Mouse (Mus musculus): ENCODE measurements around the gene Sppl2c. TPM values are rescaled to one million over a fixed set of nuclear protein-coding genes. Genes with fewer than 3 reads are reported as not detected.

Sppl2c gene
- not detected in 2 replicates for polyA plus RNA-seq (2015; fragmentation: Nextera tagmentation; extraction: Ambion mirVana)

GRCm38 (mm10) chr11:104186135-104186836, at the start of gene Sppl2c:
Gene Sppl2c, plus strand, starts transcription at chr11:104186327.

DNA sequence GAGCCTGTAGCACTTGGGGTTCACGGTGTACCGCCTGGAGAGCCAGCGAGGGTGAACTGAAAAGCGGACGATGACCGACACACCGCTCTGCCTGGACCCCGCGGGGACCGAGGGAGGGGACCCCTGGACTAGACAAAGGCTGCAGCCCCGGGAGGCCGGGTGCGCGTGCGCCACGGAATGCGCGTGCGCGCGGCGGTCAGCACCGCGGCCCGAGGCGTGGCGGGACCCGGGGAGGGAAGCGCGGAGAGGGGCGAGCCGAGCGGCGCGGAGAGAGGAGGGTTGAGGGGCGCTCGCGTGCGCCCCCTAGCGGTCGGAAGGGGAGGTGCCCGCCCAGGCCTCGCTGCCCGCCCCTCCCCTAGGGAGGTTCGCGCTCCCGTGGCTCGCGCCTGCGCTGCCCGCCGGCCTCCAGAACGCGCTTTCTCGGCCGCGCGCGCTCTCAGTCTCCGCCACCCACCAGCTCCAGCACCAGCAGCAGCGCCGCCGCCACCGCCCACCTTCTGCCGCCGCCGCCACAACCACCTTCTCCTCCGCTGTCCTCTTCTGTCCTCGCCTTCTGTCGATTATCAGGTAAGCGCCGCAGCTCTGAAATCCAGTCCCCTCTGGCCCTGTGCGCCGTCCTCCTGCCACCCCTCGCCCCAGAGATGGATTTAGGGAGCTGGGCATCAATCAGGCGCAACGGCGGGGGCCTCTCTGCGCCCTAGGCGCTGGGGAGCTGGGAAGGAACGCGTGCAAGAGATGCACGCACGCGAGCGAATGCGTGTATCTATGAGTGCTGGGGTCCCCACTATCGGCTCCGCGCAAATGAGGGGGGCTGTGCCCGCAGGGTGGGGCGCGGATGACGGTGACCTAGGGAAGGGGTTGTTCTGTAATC, 45.1 kb downstream of the Sppl2c start, which contains the start of gene Mapt:
TSS of gene Mapt (plus strand) at position 350 of the 871 bp plus-strand sequence.

Other genes with a start within 250 kb of the Sppl2c start
- gene Nsf, start 232.3 kb upstream of the Sppl2c start, polyA plus RNA-seq (2015; fragmentation: Nextera tagmentation; extraction: Ambion mirVana), result 38.8 and 49.9 TPM in 2 replicates
- gene Arf2, start 219.6 kb upstream of the Sppl2c start, polyA plus RNA-seq (2015; fragmentation: Nextera tagmentation; extraction: Ambion mirVana), result 73.8 and 74.5 TPM in 2 replicates
- 0.36 TPM in 2 replicates for gene Crhr1, start 53.5 kb upstream of the Sppl2c start, polyA plus RNA-seq (2015; fragmentation: Nextera tagmentation; extraction: Ambion mirVana)
- gene Mapt, start 45.1 kb downstream of the Sppl2c start, polyA plus RNA-seq (2015; fragmentation: Nextera tagmentation; extraction: Ambion mirVana), result 44.0 and 90.9 TPM in 2 replicates